Mouse (Mus musculus): Measurements from ENCODE around the gene Rasgrp2.

Rasgrp2 gene

GRCm38 (mm10) chr19:6408749-6409148, 9.6 kb downstream of the Rasgrp2 start:
- no peak for DNase-seq

GRCm38 (mm10) chr19:6409176-6409575, 10.0 kb downstream of the Rasgrp2 start:
- no peak for DNase-seq

GRCm38 (mm10) chr19:6409936-6410335, 10.8 kb downstream of the Rasgrp2 start:
- DNase-seq, result no peak

GRCm38 (mm10) chr19:6412798-6413197, 13.7 kb downstream of the Rasgrp2 start:
- no peak for DNase-seq

- DNase-seq, result no peak
These were observed 16.3 kb downstream of the Rasgrp2 start for GRCm38 (mm10) chr19:6415454-6415853.

- no peak for DNase-seq
These were observed 17.1 kb downstream of the Rasgrp2 start for GRCm38 (mm10) chr19:6416124-6416770.

- DNase-seq, result no peak
These were observed 18.0 kb downstream of the Rasgrp2 start for GRCm38 (mm10) chr19:6416894-6417761.

GRCm38 (mm10) chr19:6418233-6418879, 19.2 kb downstream of the Rasgrp2 start, which contains the start of gene Nrxn2:
TSS of gene Nrxn2 (plus strand) at chr19:6418731.
- peak; percentile 79 to 83 for DNase-seq

GRCm38 (mm10) chr19:6418984-6419692, 20.0 kb downstream of the Rasgrp2 start:
- no peak for DNase-seq

GRCm38 (mm10) chr19:6419805-6420310, 20.7 kb downstream of the Rasgrp2 start:
- no peak for DNase-seq

- DNase-seq, result no peak
These were observed 21.5 kb downstream of the Rasgrp2 start for GRCm38 (mm10) chr19:6420481-6421210.

- DNase-seq, result no peak
These were observed 22.1 kb downstream of the Rasgrp2 start for GRCm38 (mm10) chr19:6421211-6421590.

- DNase-seq, result no peak
These were observed 22.9 kb downstream of the Rasgrp2 start for GRCm38 (mm10) chr19:6422014-6422413.

- DNase-seq, result no peak
These were observed 24.1 kb downstream of the Rasgrp2 start for GRCm38 (mm10) chr19:6423241-6423640.

- no peak for DNase-seq
These were observed 25.2 kb downstream of the Rasgrp2 start for GRCm38 (mm10) chr19:6424137-6424881.

- DNase-seq, result no peak
These were observed 26.5 kb downstream of the Rasgrp2 start for GRCm38 (mm10) chr19:6425595-6425994.

- DNase-seq, result no peak
These were observed 27.8 kb downstream of the Rasgrp2 start for GRCm38 (mm10) chr19:6426703-6427500.

- DNase-seq, result no peak
These were observed 28.7 kb downstream of the Rasgrp2 start for GRCm38 (mm10) chr19:6427653-6428434.

- DNase-seq, result peak; percentile 74 to 76
These were observed 29.5 kb downstream of the Rasgrp2 start for GRCm38 (mm10) chr19:6428501-6429200.

All from thymus, postnatal 36 days (tissue).